10 mouse cellular contexts compared by ENCODE assay signal in genomic region chr11:118326491-118326890, GRCm38 (mm10). TPM values are rescaled to one million over a fixed set of nuclear protein-coding genes. Genes with fewer than 3 reads are reported as not detected.
DNase-seq lines count a peak whose midpoint lies in the region; ATAC-seq lines count a peak whose summit lies in the region.
"Had no signal": no experiment of that assay in that cellular context is flagged by ENCODE, and none has a peak within 500 bp of the region (broad histone marks: within the 10 kb centered on the region; RNA-seq: fewer than 3 reads in every experiment).

No protein-coding gene starts in this region.

- no peak overlapping the region for H3K4me3 ChIP-seq in hindbrain, embryonic 13.5 days
- no peak overlapping the region for H3K4me3 ChIP-seq in hindbrain, embryonic 12.5 days
- no peak overlapping the region for H3K4me3 ChIP-seq in embryonic facial prominence, embryonic 11.5 days (ENCODE audit: low read depth, low read length)
- H3K4me3 ChIP-seq in forebrain, embryonic 15.5 days: no peak overlapping the region
- H3K4me3 ChIP-seq in midbrain, embryonic 15.5 days: no peak overlapping the region

- H3K4me2 ChIP-seq in hindbrain, embryonic 13.5 days: no peak overlapping the region
- no peak overlapping the region for H3K4me2 ChIP-seq in hindbrain, embryonic 12.5 days (replicated peaks)
- H3K4me2 ChIP-seq in embryonic facial prominence, embryonic 11.5 days (ENCODE audit: low read depth, low read length): no peak overlapping the region
- H3K4me2 ChIP-seq in forebrain, embryonic 15.5 days (replicated peaks): no peak overlapping the region
- no peak overlapping the region for H3K4me2 ChIP-seq in midbrain, embryonic 15.5 days

- H3K9ac ChIP-seq in hindbrain, embryonic 13.5 days: no peak overlapping the region
- H3K9ac ChIP-seq in hindbrain, embryonic 12.5 days: no peak overlapping the region
- no peak overlapping the region for H3K9ac ChIP-seq in embryonic facial prominence, embryonic 11.5 days (replicated peaks; ENCODE audit: low read length)
- no peak overlapping the region for H3K9ac ChIP-seq in forebrain, embryonic 15.5 days (replicated peaks)
- H3K9ac ChIP-seq in midbrain, embryonic 15.5 days: no peak overlapping the region

- no peak for DNase-seq in embryonic facial prominence, embryonic 11.5 days (ENCODE audit: low spot score)
- DNase-seq in right cerebral cortex, adult 18-20 months: no peak
- no peak for DNase-seq in right cerebral cortex, postnatal 14 days
- DNase-seq: liver; thymus, postnatal 36 days had no signal

- H3K4me1 ChIP-seq in hindbrain, embryonic 13.5 days (replicated peaks): peaks cover 52% of the 10 kb centered on the region
- H3K4me1 ChIP-seq in hindbrain, embryonic 12.5 days: peaks cover 39% of the 10 kb centered on the region
- peaks cover 12% of the 10 kb centered on the region for H3K4me1 ChIP-seq in embryonic facial prominence, embryonic 11.5 days (ENCODE audit: control insufficient read depth, insufficient read depth, low read length)
- H3K4me1 ChIP-seq in forebrain, embryonic 15.5 days: peaks cover 32% of the 10 kb centered on the region
- peaks cover 36% of the 10 kb centered on the region for H3K4me1 ChIP-seq in midbrain, embryonic 15.5 days

- ATAC-seq in hindbrain, embryonic 13.5 days (ENCODE audit: low FRiP score): no peak
- no peak for ATAC-seq in hindbrain, embryonic 12.5 days (ENCODE audit: low FRiP score)
- no peak for ATAC-seq in embryonic facial prominence, embryonic 11.5 days (replicated peaks; ENCODE audit: insufficient number of reproducible peaks, low FRiP score, low TSS enrichment, low read depth)
- no peak for ATAC-seq in forebrain, embryonic 15.5 days (replicated peaks)
- ATAC-seq in midbrain, embryonic 15.5 days (replicated peaks): no peak
- ATAC-seq in inflammation-experienced regulatory T-cells, adult 6 months: no peak

- H3K27ac ChIP-seq in hindbrain, embryonic 13.5 days: peak overlapping the region; percentile 85
- no peak overlapping the region for H3K27ac ChIP-seq in hindbrain, embryonic 12.5 days
- H3K27ac ChIP-seq in embryonic facial prominence, embryonic 11.5 days (replicated peaks; ENCODE audit: low read depth, low read length): 0 out of 2 replicates have a peak overlapping the region, but pooled peaks have one; percentile 20
- peak overlapping the region; percentile 91 for H3K27ac ChIP-seq in forebrain, embryonic 15.5 days (replicated peaks)
- peak overlapping the region; percentile 83 for H3K27ac ChIP-seq in midbrain, embryonic 15.5 days

- 85% methylated on average over 4 of the region's 4 CpGs for WGBS in hindbrain, embryonic 13.5 days
- 83% methylated on average over 4 of the region's 4 CpGs for WGBS in hindbrain, embryonic 12.5 days
- WGBS in embryonic facial prominence, embryonic 11.5 days: 81% methylated on average over 4 of the region's 4 CpGs
- WGBS in forebrain, embryonic 15.5 days: 94% methylated on average over 4 of the region's 4 CpGs
- 92% methylated on average over 4 of the region's 4 CpGs for WGBS in midbrain, embryonic 15.5 days

- H3K27me3 ChIP-seq in hindbrain, embryonic 13.5 days: no peaks in the 10 kb centered on the region
- H3K27me3 ChIP-seq in hindbrain, embryonic 12.5 days: no peaks in the 10 kb centered on the region
- no peaks in the 10 kb centered on the region for H3K27me3 ChIP-seq in embryonic facial prominence, embryonic 11.5 days (ENCODE audit: control insufficient read depth, insufficient read depth, low read length)
- H3K27me3 ChIP-seq in forebrain, embryonic 15.5 days: no peaks in the 10 kb centered on the region
- H3K27me3 ChIP-seq in midbrain, embryonic 15.5 days (replicated peaks): no peaks in the 10 kb centered on the region

- no peaks in the 10 kb centered on the region for H3K9me3 ChIP-seq in hindbrain, embryonic 13.5 days
- no peaks in the 10 kb centered on the region for H3K9me3 ChIP-seq in hindbrain, embryonic 12.5 days (replicated peaks)
- H3K9me3 ChIP-seq in embryonic facial prominence, embryonic 11.5 days (replicated peaks; ENCODE audit: control insufficient read depth, low read length): no peaks in the 10 kb centered on the region
- H3K9me3 ChIP-seq in forebrain, embryonic 15.5 days: no peaks in the 10 kb centered on the region
- no peaks in the 10 kb centered on the region for H3K9me3 ChIP-seq in midbrain, embryonic 15.5 days

- peaks cover 4% of the 10 kb centered on the region; the same call in 1 of the 2 replicates for H3K36me3 ChIP-seq in hindbrain, embryonic 13.5 days
- peaks cover 3% of the 10 kb centered on the region; the same call in 1 of the 2 replicates for H3K36me3 ChIP-seq in hindbrain, embryonic 12.5 days
- no peaks in the 10 kb centered on the region for H3K36me3 ChIP-seq in embryonic facial prominence, embryonic 11.5 days (replicated peaks; ENCODE audit: control insufficient read depth, insufficient read depth, low read depth, low read length)
- H3K36me3 ChIP-seq in forebrain, embryonic 15.5 days: no peaks in the 10 kb centered on the region
- H3K36me3 ChIP-seq in midbrain, embryonic 15.5 days (replicated peaks): no peaks in the 10 kb centered on the region

RNA-seq across cellular contexts. Expression of gene Cep295nl, which starts 15.8 kb away (rescaled TPM):
- polyA plus RNA-seq in hindbrain, embryonic 13.5 days (2015; fragmentation: Nextera tagmentation; extraction: Ambion mirVana): 0.22 and 0.26 TPM in 2 replicates
- 0.43 and 0.48 TPM in 2 replicates for polyA plus RNA-seq in hindbrain, embryonic 12.5 days (2016; fragmentation: Nextera tagmentation; extraction: Ambion mirVana)
- polyA plus RNA-seq in embryonic facial prominence, embryonic 11.5 days (2014; fragmentation: Nextera tagmentation; extraction: Ambion mirVana): 0.21 and 0.76 TPM in 2 replicates
- polyA plus RNA-seq in forebrain, embryonic 15.5 days (2015; fragmentation: Nextera tagmentation; extraction: Ambion mirVana): 0.09 TPM in 1 of 2 replicates, not detected in the other
- 0.09 and 0.27 TPM in 2 replicates for polyA plus RNA-seq in midbrain, embryonic 15.5 days (2015; fragmentation: Nextera tagmentation; extraction: Ambion mirVana)
- under 1 TPM in 2 of 3 experiments, not detected in 1; 0.28 to 0.29 TPM for polyA plus RNA-seq in inflammation-experienced regulatory T-cells, adult 6 months (2017; shearing (Covaris generic))

RNA-seq across cellular contexts. Expression of gene Timp2, which starts 29.0 kb away (rescaled TPM):
- 45.7 and 48.1 TPM in 2 replicates for polyA plus RNA-seq in hindbrain, embryonic 13.5 days (2015; fragmentation: Nextera tagmentation; extraction: Ambion mirVana)
- 66.2 and 68.3 TPM in 2 replicates for polyA plus RNA-seq in hindbrain, embryonic 12.5 days (2016; fragmentation: Nextera tagmentation; extraction: Ambion mirVana)
- 73.2 and 75.7 TPM in 2 replicates for polyA plus RNA-seq in embryonic facial prominence, embryonic 11.5 days (2014; fragmentation: Nextera tagmentation; extraction: Ambion mirVana)
- polyA plus RNA-seq in forebrain, embryonic 15.5 days (2015; fragmentation: Nextera tagmentation; extraction: Ambion mirVana): 69.4 and 75.2 TPM in 2 replicates
- polyA plus RNA-seq in midbrain, embryonic 15.5 days (2015; fragmentation: Nextera tagmentation; extraction: Ambion mirVana): 83.4 and 83.6 TPM in 2 replicates
- 10 to 100 TPM in 2 of 3 experiments, 1 to 10 TPM in 1; 6.1 to 17.3 (median 16.4) TPM for polyA plus RNA-seq in inflammation-experienced regulatory T-cells, adult 6 months (2017; shearing (Covaris generic))

RNA-seq across cellular contexts. Expression of gene Usp36, which starts 36.4 kb away (rescaled TPM):
- 16.0 and 17.6 TPM in 2 replicates for polyA plus RNA-seq in hindbrain, embryonic 13.5 days (2015; fragmentation: Nextera tagmentation; extraction: Ambion mirVana)
- 17.1 and 19.9 TPM in 2 replicates for polyA plus RNA-seq in hindbrain, embryonic 12.5 days (2016; fragmentation: Nextera tagmentation; extraction: Ambion mirVana)
- 8.1 and 10.4 TPM in 2 replicates for polyA plus RNA-seq in embryonic facial prominence, embryonic 11.5 days (2014; fragmentation: Nextera tagmentation; extraction: Ambion mirVana)
- 17.0 and 17.4 TPM in 2 replicates for polyA plus RNA-seq in forebrain, embryonic 15.5 days (2015; fragmentation: Nextera tagmentation; extraction: Ambion mirVana)
- 20.1 and 23.1 TPM in 2 replicates for polyA plus RNA-seq in midbrain, embryonic 15.5 days (2015; fragmentation: Nextera tagmentation; extraction: Ambion mirVana)
- 10 to 100 TPM; 14.3 to 24.4 (median 22.5) TPM for polyA plus RNA-seq in inflammation-experienced regulatory T-cells, adult 6 months (2017; shearing (Covaris generic))
